Mouse (Mus musculus) midbrain, embryonic 14.5 days (tissue): ENCODE data around the gene Gm13212. TPM values are rescaled to one million over a fixed set of nuclear protein-coding genes. Genes with fewer than 3 reads are reported as not detected.
"Not testable (repeated sequence)": the region's sequence is repeated elsewhere in the genome, so short reads cannot be mapped to it uniquely, and the experiment has no call there.

Experiments
- ATAC-seq: fragments of 200-750 bp; cut with Nextera tagmentation; 2 replicates; pipeline ENCODE4 v1.8.0; 2017; ENCODE audit warnings: moderate number of reproducible peaks, moderate library complexity; ENCODE audit not compliant: low FRiP score, low TSS enrichment
- DNase-seq: peaks from one replicate; pipeline ENCODE4 v3.0.0-alpha.2; 2015
- H3K27ac ChIP-seq: fragments of 300-500 bp; sonication (generic); replicated peaks from 2 replicates; pipeline ENCODE4 v1.5.1; 2014; ENCODE audit warnings: mild to moderate bottlenecking, low read depth, low read length, moderate library complexity
- H3K27me3 ChIP-seq: fragments of 300-500 bp; sonication (generic); 2 replicates; pipeline ENCODE4 v1.6.1; 2014; ENCODE audit warnings: low read length, control low read depth, mixed read lengths; ENCODE audit not compliant: control insufficient read depth, insufficient read depth
- H3K36me3 ChIP-seq: fragments of 300-500 bp; sonication (generic); 2 replicates; pipeline ENCODE4 v1.6.1; 2014; ENCODE audit warnings: low read length, control low read depth; ENCODE audit not compliant: control insufficient read depth, insufficient read depth
- H3K4me1 ChIP-seq: fragments of 300-500 bp; sonication (generic); 2 replicates; pipeline ENCODE4 v1.6.1; 2014; ENCODE audit warnings: mild to moderate bottlenecking, antibody characterized with exemption, low read length, control low read depth; ENCODE audit not compliant: control insufficient read depth, insufficient read depth
- H3K4me2 ChIP-seq: fragments of 300-500 bp; sonication (generic); 2 replicates; pipeline ENCODE4 v1.6.1; 2014; ENCODE audit warnings: mild to moderate bottlenecking, low read length, moderate library complexity
- H3K4me3 ChIP-seq: fragments of 300-500 bp; sonication (generic); replicated peaks from 2 replicates; pipeline ENCODE4 v1.5.1; 2014; ENCODE audit warnings: low read depth, low read length
- H3K9ac ChIP-seq: fragments of 300-500 bp; sonication (generic); replicated peaks from 2 replicates; pipeline ENCODE4 v1.6.1; 2014; ENCODE audit warnings: mild to moderate bottlenecking, low read length, moderate library complexity
- H3K9me3 ChIP-seq: fragments of 300-500 bp; sonication (generic); 2 replicates; pipeline ENCODE4 v1.6.1; 2016; ENCODE audit warnings: low read length, control low read depth, mixed read lengths; ENCODE audit not compliant: control insufficient read depth
- WGBS: fragments of 180-500 bp; shearing (Covaris S2); extraction: QIAGEN DNeasy Blood & Tissue Kit; methylation state at CpG from one replicate; pipeline ENCODE4 v1.1.7; 2014; 5-methylcytosine and 5-hydroxymethylcytosine counted together
- polyA plus RNA-seq: library from polyadenylated mRNA; unstranded; fragments of >200 nt; fragmentation: Nextera tagmentation; extraction: Ambion mirVana; gene quantifications from 2 replicates; pipeline ENCODE4 v1.2.1, GENCODE M21; 2014

Gene Gm13212
- polyA plus RNA-seq, 1 experiment from 2014 or later = 0.20 TPM

DNA sequence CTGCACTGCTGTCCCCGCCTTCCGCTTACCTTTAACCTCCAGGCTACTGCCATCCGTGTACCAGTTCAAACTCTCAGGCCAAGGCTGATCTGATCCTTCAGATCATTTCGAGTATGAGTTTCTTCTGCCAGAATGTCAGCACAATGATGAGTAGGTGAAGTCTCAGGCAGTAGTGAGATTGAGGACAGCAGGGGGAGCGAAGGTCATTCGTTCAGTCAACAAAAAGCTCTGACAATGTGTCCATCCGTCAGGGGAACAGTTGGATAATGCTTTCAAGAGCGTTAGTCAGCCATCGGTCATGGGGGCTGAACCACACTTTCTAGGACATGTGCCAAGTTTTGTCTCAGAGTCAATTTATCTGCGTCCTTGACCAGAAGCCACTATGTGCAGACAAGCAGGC lies 14.5 kb upstream of the Gm13212 start:
- DNase-seq, ATAC-seq, H3K27ac ChIP-seq, H3K4me2 ChIP-seq, H3K27me3 ChIP-seq, H3K4me1 ChIP-seq, H3K4me3 ChIP-seq, H3K36me3 ChIP-seq, H3K9ac ChIP-seq: not testable (repeated sequence)
- 84% methylated on average over 6 of the region's 10 CpGs for WGBS
- H3K9me3 ChIP-seq = peaks cover 14% of the 10 kb centered on the region

- not testable (repeated sequence) for H3K4me2 ChIP-seq, ATAC-seq
- WGBS = 90% methylated on average over 8 of the region's 8 CpGs
Measured at GRCm38 (mm10) chr4:145576623-145577022, 8.3 kb upstream of the Gm13212 start.

DNA sequence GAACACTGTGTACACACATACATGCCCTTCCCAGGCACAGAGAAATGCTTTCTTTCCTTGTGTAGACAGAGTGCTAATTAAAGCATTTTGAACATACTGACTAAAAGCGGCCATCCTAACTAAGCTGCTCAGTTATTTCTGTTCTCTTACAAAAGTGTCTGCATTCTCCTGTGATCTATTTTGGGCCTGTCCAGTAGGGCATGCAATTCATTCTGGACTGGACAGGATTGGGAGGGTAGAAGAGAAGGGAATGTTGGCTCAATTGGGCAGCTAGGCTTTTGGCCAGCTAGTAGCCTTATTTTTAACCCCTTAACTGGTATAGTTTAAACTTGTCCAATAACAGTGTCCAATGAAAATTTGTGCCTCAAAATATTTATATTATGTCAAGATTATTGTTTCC lies 4.6 kb upstream of the Gm13212 start:
- not testable (repeated sequence) for H3K27me3 ChIP-seq, H3K27ac ChIP-seq, H3K4me3 ChIP-seq, H3K9me3 ChIP-seq, ATAC-seq, H3K4me1 ChIP-seq, H3K4me2 ChIP-seq, DNase-seq, H3K36me3 ChIP-seq, H3K9ac ChIP-seq
- WGBS = 96% methylated on average over 1 of the region's 1 CpGs

More at GRCm38 (mm10) chr4:145576623-145577022, 8.3 kb upstream of the Gm13212 start:
- not testable (repeated sequence) for H3K27ac ChIP-seq, H3K9ac ChIP-seq, H3K4me1 ChIP-seq, H3K4me3 ChIP-seq, H3K27me3 ChIP-seq, DNase-seq, H3K36me3 ChIP-seq
- H3K9me3 ChIP-seq = peaks cover 11% of the 10 kb centered on the region

DNA sequence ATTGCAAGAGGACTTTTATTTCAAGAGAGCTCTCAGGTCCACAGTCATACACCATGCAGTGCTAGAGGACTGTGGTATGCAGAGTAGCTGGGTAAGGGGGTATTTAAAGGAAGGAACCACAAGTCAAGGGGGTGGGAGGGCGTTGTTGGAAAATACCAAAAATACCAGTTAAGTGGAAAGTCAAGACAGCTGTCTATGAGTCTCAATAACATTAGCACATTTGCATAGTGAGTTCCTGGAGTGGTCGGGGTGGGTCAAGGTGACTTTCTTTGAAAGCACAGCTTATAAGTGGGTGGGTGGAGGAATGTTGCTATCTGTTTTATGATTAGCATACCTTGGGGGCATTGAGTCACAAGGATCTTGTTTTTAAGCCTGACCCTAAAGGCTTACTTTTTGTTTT lies 1.1 kb downstream of the Gm13212 start:
- H3K27me3 ChIP-seq, H3K4me3 ChIP-seq, H3K4me1 ChIP-seq, H3K9ac ChIP-seq, DNase-seq, ATAC-seq, H3K4me2 ChIP-seq, H3K36me3 ChIP-seq, H3K27ac ChIP-seq: not testable (repeated sequence)
- WGBS = 83% methylated on average over 2 of the region's 2 CpGs
- H3K9me3 ChIP-seq = peaks cover 15% of the 10 kb centered on the region; the same call in 1 of the 2 replicates

- WGBS = 63% methylated on average over 1 of the region's 1 CpGs
- H3K27ac ChIP-seq, H3K27me3 ChIP-seq, H3K4me3 ChIP-seq, DNase-seq, H3K4me1 ChIP-seq, ATAC-seq, H3K9ac ChIP-seq, H3K9me3 ChIP-seq, H3K4me2 ChIP-seq, H3K36me3 ChIP-seq: not testable (repeated sequence)
Measured at GRCm38 (mm10) chr4:145594183-145594582, 9.2 kb downstream of the Gm13212 start.

DNA sequence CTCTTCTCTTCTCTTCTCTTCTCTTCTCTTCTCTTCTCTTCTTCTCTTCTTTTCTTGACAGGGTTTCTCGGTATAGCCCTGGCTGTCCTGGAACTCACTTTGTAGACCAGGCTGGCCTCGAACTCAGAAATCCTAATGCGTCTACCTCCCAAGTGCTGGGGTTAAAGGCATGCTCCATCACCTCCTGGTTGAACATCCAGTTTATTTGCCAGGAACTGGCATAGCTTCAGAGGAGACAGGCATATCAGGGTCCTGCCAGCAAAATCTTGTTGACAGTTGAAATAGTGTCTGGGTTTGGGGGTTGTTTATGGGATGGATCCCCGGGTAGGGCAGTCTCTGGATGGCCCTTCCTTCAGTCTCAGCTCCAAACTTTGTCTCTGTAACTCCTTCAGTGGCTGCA lies 9.8 kb downstream of the Gm13212 start:
- H3K27me3 ChIP-seq, H3K4me2 ChIP-seq, H3K4me1 ChIP-seq, H3K9me3 ChIP-seq, DNase-seq, H3K4me3 ChIP-seq, H3K27ac ChIP-seq, H3K36me3 ChIP-seq, H3K9ac ChIP-seq: not testable (repeated sequence)
- WGBS = 97% methylated on average over 3 of the region's 4 CpGs
- peak; percentile 48; the same call in 1 of the 2 replicates for ATAC-seq

DNA sequence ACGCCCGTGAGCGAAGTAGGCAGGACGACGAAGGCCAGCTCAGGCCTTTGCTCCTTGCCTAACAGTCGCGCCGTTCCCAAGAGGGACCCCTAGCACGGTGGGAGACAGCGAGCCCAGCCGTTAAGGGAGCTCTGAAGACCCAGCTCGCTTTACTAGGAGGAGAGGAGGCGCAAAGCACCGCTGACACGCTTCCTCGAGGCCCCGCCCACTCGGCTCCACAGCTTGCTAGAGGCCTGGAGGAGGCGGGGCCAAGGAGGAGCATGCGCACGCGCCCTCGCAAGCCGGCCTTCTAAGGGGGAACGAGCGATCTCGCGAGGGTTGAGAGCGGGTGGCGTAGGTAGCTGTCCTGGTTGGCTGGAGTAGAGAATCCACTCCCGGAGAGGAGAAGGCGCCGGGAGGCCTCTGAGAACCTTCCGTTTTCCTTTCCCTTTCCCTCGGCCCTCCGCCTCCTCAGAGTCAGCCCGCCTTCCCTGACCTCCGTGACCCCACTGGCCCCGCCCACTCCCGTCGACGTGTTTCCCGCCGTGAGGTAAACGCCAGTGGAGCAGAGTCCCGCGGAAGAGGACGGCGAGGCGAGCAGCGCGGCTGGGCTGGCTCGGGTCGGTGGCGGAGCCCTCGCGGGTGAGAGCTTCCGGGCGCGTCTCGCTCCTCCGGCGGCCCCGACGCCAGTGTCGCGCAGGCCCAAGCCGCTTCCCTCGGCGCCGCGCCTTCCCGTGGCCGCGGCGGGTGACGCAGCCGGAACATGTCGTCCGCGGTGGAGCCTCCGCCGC lies 55.6 kb downstream of the Gm13212 start:
- DNase-seq, H3K9ac ChIP-seq, H3K36me3 ChIP-seq, H3K4me1 ChIP-seq, H3K27ac ChIP-seq, H3K4me2 ChIP-seq, H3K27me3 ChIP-seq, H3K9me3 ChIP-seq, ATAC-seq, H3K4me3 ChIP-seq: not testable (repeated sequence)
- 31% methylated on average over 76 of the region's 83 CpGs for WGBS

GRCm38 (mm10) chr4:145670385-145670784 lies 85.4 kb downstream of the Gm13212 start, which contains the start of gene Zfp980:
Zfp980 (plus strand) TSS chr4:145670685.
- H3K27ac ChIP-seq, H3K27me3 ChIP-seq, H3K9me3 ChIP-seq, H3K4me2 ChIP-seq, H3K36me3 ChIP-seq, H3K4me1 ChIP-seq, H3K9ac ChIP-seq, H3K4me3 ChIP-seq, DNase-seq, ATAC-seq: not testable (repeated sequence)
- 84% methylated on average over 3 of the region's 3 CpGs for WGBS

- H3K9me3 ChIP-seq, H3K36me3 ChIP-seq, ATAC-seq, H3K4me1 ChIP-seq, H3K4me2 ChIP-seq, H3K9ac ChIP-seq, H3K27ac ChIP-seq, DNase-seq, H3K4me3 ChIP-seq, H3K27me3 ChIP-seq: not testable (repeated sequence)
- WGBS = 64% methylated on average over 2 of the region's 2 CpGs
Measured at GRCm38 (mm10) chr4:145674286-145674780, 89.4 kb downstream of the Gm13212 start.
